Mouse (Mus musculus) frontal cortex, postnatal 10 days (tissue): ENCODE results near the gene Mybphl.

Experiments used
- DNase-seq, 2 experiments: peaks; one replicate each; pipeline ENCODE4 v3.0.0; 2022; ENCODE audit warnings: low spot score in 2 of 2, mixed read lengths in 1 of 2

Mybphl gene

DNA sequence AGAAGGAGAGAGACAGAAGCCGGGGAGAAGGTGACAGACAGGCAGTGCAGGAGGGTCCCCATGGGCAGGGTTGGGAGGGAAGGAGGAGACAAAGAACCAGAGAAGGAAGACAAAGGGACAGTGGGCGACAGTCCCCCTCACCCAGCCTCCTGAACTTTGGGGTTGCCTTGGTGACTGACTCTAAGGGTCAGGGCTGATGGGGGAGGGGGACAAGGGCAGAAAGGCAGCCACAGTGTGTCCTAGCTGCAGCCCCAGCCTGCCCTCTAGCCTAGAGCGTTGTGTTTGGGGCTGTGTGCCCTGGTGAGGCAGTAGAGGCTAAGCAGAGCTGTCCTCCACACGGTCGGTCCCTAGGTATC is 45.6 kb downstream of the Mybphl start:
- DNase-seq, result no peak

DNA sequence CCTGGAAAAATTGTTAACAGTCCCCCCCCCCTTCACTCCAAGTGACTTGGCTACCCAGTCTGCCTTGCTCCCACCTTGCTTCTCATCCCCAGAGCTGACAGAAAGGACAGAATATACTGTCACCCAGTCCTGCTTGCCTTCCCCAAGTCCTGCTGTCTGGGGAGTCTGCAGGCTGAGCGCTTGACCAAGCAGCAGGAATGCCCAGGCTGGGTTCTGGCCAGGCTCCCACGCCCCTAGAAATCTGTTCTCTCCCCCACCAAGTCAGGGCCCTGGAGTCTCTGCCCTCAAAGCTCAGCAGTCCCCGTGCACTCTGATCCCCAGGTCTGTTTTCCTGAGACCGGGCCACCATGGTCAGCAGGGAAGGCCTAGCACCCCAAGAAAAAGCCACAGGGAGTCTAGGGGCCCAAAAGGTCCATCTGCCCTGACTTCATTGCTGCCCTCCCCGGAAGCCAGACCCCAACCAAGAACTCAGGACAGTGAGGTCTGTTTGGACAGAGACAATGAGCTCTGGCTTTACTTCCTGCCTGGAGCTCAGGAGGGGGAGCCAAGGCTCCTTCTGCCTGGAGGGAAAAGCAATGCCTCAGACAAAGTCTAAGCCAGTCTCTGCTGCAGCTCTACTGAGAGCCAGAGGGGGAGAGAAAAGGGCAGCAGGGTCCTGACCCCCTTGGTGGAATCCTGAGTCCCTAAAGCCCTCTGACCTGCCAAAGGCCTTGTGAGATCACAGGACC is 46.5 kb downstream of the Mybphl start:
- DNase-seq, result no peak

DNA sequence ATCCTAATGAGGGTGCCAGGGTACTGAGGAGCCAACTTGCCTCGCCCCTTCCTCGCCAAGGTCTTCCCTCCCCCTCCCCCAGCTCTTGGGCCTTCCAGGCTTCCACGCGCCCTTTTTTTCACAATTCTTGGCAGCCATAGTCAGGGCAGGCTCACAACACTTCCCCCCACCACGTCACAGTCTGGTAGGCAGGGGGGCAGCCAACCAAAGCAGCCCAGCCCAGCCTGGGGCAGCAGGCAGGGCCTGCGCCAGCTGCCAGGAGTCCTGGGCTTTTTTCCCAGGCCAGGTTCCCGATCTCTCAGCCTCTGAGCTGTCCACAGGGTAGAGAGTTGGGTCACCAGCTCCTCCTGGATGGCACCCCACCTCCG is 47.0 kb downstream of the Mybphl start:
- DNase-seq, result peak in 1 of 2 experiments; percentile 50

DNA sequence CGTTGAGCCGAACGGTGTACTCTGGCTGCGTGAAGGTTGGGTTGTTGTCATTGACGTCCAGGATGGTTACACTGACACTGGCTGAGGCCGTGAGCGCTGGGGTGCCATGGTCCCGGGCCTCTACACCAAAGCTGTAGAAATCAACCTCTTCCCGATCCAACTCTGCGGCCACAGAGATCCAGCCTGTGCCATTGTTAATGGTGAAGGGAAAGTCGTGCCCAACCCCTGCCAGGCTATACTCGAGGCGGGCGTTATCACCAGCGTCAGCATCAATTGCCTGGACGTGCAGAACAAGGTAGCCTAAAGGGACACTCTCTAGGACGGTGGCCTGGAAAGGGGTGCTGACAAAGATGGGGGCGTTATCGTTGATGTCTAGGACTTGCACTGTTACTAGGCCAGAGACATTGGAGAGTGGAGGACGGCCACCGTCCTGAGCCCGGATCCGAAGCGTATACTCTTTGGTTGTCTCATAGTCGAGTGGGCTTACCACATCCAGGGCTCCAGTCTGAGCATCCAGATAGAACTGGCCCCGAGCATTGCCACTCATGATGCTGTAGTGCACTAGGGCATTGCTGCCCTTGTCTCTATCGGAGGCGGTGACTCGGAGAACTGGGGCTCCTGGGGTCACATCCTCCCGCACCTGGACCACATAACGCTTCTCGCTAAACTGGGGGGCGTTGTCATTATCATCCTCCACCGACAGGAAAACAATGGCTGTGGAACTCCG is 49.1 kb downstream of the Mybphl start:
- no peak for DNase-seq

DNA sequence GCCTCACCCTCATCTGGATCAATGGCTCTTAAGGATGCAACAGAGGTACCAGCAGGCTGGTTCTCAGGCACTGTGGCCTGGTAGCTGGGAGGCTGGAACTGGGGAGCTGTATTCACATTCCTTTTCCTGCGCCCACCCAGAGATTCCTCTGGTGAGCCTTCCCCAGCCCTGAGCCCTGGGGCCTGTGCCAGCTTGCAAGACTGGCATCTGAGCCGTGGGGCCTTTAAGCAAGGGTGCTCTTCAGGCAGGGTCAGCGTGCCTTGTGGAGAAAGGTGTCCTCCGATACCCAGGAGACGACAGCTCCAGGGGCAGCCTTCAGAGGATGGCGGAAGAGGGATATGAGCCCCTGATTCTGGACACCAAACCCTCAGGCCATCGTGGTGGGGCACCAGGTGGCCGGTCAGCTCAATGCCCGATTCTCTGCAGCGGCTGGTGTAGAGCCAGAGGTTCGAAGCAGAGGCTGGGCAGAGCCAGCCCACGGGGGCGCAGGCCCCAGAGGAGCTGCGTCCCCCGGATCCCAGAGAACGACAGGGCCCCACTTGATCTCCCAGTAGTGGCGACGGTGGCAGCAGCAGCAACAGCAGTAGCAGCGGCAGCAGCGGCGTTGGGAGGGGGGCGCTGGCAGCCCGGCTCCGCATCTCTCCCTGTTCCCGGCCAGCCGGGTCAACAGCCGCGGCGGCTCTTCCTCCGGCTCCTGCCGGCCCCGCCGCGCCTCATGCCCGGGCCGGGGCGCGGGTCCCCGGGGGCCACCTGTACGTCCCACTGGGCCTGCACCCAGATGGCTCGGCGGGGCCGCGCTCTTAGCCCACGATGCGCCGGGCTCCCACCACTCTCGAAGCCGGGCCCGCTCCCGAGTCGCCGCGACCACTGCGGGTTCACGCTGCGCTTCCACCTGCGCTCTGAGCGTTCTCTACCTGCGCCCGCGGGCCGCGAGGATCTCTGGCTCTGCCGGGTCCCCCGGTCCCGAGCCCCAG is 50.4 kb downstream of the Mybphl start, which contains the start of gene Celsr2:
Gene Celsr2, minus strand, starts transcription at position 696 of the 974 bp plus-strand sequence.
- DNase-seq, result peak in 1 of 2 experiments; percentile 52

DNA sequence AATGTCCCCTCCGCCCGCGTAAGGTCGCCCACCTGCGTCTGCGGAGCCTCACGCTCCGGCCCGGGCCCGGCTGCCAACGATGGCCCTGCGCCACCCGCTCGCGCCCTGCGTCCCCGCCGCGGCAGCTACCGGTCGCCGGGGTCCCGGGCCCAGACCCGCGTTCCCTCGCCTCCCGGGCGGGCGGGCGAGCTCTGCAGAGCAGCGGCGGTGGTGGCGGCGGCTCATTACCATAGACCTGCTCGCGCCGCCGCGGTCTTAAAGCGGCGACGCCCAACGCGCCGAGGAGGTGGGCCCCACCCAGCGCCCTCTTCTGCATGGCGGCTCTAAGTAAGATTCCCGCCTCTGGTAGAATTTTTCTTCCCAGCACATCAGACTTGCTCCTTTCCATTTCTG is 51.1 kb downstream of the Mybphl start:
- peak; percentile 78 to 82 for DNase-seq

DNA sequence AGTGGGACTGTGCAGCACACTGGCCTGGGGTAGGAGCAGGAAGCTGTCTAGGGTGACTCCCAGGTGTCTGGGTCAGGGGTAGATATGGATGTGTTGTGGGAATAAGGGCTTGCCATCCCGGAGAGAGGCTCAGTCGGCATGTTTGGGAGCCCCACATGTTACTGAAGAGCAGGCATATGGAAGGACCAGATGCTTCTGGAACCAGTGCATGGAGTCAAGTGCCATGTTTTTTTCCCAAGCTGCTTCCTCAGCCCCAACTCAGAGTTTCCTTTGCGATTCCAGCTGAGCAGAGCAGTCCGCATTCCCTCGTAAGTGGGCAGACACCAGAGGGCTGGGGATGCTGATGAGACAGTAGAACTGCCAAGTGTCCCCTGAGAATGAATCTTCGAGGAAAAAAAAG is 58.3 kb downstream of the Mybphl start:
- DNase-seq, result no peak

DNA sequence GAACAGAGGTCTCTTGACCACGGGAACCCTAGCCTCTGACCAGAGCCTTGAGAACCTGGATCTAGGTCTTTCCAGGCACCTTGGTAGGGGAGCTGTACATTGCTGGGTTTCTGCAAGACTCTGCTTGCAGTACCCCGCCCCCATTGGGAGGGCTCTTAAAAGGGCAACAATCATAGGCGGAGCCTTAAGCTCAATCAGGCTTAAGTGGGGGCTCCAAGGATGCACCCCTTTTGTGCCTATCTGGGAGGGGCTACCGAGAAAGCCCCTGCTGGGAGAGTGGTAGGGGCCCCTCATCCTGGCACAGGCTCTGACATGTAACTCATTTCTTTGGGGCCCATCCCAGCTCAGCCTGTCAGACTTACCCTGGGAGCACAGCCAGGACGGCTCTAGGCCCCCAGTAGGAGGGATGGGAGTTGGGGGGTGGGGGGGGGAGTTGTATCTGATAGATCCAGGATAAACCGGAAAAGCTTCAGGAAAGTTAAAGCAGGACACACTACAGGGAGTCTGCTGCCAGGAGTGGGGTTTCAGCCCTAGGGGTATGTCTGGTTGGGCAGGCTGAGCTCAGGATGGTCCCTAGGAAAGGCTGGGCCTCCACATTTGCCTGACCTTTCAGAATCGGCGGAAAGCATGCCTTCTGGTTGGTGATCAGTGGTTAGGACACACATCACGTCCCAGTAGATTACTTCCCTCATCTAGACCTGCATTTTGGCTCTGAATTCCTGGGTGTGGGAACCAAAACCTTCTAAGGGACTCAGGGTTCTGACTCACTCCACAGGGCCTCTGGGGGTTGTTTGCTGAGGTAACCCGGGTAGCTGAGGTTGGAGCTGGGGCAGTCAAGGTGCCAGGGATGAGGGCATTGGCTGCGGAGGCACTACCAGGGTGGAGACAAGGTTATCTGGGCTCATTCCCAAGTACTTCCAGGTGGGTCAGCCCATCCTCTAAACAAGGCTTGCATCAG is 59.4 kb downstream of the Mybphl start:
- DNase-seq, result peak in 1 of 2 experiments; percentile 55

DNA sequence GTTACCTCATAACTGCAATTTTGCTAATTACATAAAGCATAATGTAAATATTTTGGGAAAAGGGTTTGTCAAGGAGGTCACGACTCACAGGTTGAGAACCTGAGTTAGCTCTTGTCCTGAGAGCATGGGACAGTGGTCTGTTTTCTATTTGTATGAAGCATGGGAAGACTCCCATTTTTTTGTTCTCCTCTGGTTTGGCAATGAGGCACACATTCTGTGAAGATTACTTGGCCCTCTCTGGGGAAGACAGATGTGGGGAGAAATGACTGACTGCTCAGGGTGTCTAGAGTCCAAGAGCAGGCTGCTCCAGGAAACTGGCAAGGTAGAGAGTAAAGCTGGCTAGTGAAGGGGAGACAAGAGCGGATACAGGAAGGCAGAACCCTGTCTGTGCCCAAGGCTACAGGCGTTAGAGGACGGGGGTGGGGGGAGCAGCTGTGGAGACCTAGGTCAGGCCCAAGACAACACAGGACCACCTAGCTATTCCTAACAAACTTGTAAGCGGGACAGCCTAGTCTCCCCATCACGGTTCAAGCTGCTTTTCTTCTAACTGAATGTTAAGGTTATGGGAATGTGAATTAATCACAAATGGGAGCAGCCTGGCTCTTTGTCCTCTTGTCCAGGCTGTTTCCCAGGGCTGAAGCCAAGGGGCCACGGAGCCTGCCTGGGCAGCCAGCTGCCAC is 60.4 kb downstream of the Mybphl start:
- no peak for DNase-seq

DNA sequence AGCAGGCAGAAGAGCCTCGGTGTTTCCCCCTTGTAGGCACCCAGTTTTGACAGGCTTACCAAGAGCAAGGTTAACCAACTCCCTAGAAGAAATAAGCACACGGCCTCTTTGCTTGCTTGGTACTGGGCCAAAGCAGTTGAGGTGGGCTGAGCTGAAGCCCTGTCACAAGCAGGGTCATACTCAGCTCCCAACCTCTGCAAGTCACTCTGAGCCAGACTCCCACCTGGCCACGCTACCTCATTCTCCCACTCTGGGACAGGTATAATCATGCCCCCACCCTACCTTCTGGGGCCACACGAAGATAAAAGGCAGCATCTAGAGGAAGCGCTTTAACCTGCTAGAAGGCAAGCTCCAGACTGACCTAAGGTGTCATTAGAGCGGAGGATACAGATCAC is 60.9 kb downstream of the Mybphl start:
- DNase-seq, result no peak
